Mouse (Mus musculus) Patski (cell line): ENCODE data around the gene Cpsf4l. TPM values are rescaled to one million over a fixed set of nuclear protein-coding genes. Genes with fewer than 3 reads are reported as not detected.

Experiments used
- ATAC-seq: fragments of 100-300 bp; one replicate; pipeline ENCODE4 v1.8.0; 2021
- CTCF ChIA-PET: fragments of 350-600 bp; sonication (Branson Sonifier 250); formaldehyde crosslinking; loops from one replicate; lab custom pipeline; 2022; ENCODE audit warnings: inconsistent platforms; lab: Charles Lee
- POLR2A ChIA-PET: fragments of 350-600 bp; sonication (Branson Sonifier 250); formaldehyde crosslinking; loops from one replicate; lab custom pipeline; 2022; ENCODE audit warnings: antibody characterized with exemption, inconsistent platforms; lab: Charles Lee
- DNase-seq: peaks from one replicate; pipeline ENCODE4 v3.0.0-alpha.2; 2011; ENCODE audit warnings: low read depth, low spot score
- H3K27me3 ChIP-seq: fragments of 371-371 bp; one replicate; pipeline ENCODE4 v1.5.1; 2021
- CTCF ChIP-seq: fragments of 100-300 bp; IDR thresholded peaks from one replicate; pipeline ENCODE4 v1.5.1; 2021
- in situ Hi-C: fragments of 300-500 bp; cut with MboI; formaldehyde crosslinking; loops from 3 replicates; pipeline ENCODE4 v1.11.1; 2018; ENCODE audit warnings: low pct_unique_long_range_greater_than_20kb, mixed read lengths
- polyA plus RNA-seq: library from polyadenylated mRNA; unstranded; gene quantifications from one replicate; pipeline ENCODE4 v1.2.3, GENCODE M21; 2021

The Cpsf4l gene
- 0.27 TPM for polyA plus RNA-seq

- ATAC-seq (peak; percentile 72), DNase-seq (no peak)
- H3K27me3 ChIP-seq: no peaks in the 10 kb centered on the region
- ChIA-PET CTCF (interaction anchor here (1.1 to 1.7 kb wide), 4 partner anchors 10 to 101 kb away, joined by 3 to 12 read pairs (median 4); no protein-coding TSS in a partner anchor), POLR2A (interaction anchor here (1.0 to 2.1 kb wide), 2 partner anchors 14 to 40 kb away, joined by 5 to 9 read pairs; no protein-coding TSS in a partner anchor)
- TF ChIP-seq CTCF: no peak
- in situ Hi-C loops: loop anchor here (25.0 kb wide), 1 partner anchor 953 kb away; the partner anchor contains the start of gene Rpl38
Measured at GRCm38 (mm10) chr11:113709731-113710256, at the start of gene Cpsf4l. Cpsf4l (minus strand) TSS chr11:113710017.

GRCm38 (mm10) chr11:113758851-113759250 is 49.0 kb upstream of the Cpsf4l start:
- TF ChIP-seq CTCF: no peak
- in situ Hi-C loops: no loop called here
- no peak for ATAC-seq
- ChIA-PET POLR2A (no interaction called here), CTCF (no interaction called here)
- no peak for DNase-seq
- no peaks in the 10 kb centered on the region for H3K27me3 ChIP-seq

GRCm38 (mm10) chr11:113756578-113756977 is 46.8 kb upstream of the Cpsf4l start:
- ATAC-seq (no peak), DNase-seq (no peak)
- no peaks in the 10 kb centered on the region for H3K27me3 ChIP-seq
- CTCF ChIA-PET: no interaction called here
- TF ChIP-seq CTCF: no peak
- POLR2A ChIA-PET: no interaction called here
- in situ Hi-C loops: no loop called here

GRCm38 (mm10) chr11:113755878-113756277 is 46.1 kb upstream of the Cpsf4l start:
- CTCF ChIA-PET: no interaction called here
- in situ Hi-C loops: no loop called here
- ATAC-seq: no peak

GRCm38 (mm10) chr11:113754845-113755244 is 45.0 kb upstream of the Cpsf4l start:
- in situ Hi-C loops: no loop called here
- ATAC-seq (no peak), DNase-seq (no peak)
- ChIA-PET POLR2A (no interaction called here), CTCF (no interaction called here)
- no peak for TF ChIP-seq CTCF
- no peaks in the 10 kb centered on the region for H3K27me3 ChIP-seq

More at GRCm38 (mm10) chr11:113755878-113756277, 46.1 kb upstream of the Cpsf4l start:
- H3K27me3 ChIP-seq: no peaks in the 10 kb centered on the region
- POLR2A ChIA-PET: no interaction called here
- DNase-seq: no peak
- no peak for TF ChIP-seq CTCF

DNA sequence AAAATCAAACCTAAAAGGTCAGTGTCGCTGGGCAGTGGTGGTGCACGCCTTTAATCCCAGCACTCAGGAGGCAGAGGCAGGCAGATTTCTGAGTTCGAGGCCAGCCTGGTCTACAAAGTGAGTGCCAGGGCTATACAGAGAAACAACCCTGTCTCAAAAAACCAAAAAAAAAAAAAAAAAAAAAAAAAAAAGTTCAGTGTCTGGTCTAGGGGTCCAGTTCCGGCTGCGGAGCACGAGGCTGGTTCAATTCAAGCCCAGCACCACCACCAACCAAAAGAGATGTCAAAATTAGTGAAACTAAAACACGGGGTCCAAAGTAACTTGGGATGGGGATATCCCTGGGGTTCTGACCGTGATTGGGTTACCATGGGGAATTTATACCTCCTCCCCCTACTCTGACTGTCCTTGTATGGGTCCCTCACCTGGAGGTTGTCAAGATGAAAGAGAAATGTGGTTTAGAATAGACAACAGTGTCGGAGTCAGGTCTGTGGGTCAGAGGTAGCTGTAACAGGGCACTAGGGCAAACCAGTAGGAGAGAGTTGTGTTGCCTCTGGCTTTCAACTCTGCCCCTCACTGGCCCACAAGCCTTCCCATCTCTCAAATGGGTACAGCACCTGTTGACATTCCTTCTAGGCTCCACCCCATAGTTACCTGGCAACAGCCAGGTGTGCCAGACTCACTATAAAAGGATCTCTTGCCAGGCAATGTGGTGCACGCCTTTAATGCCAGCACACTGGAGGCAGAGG is 43.0 kb upstream of the Cpsf4l start:
- CTCF ChIA-PET: no interaction called here
- no peaks in the 10 kb centered on the region for H3K27me3 ChIP-seq
- DNase-seq: no peak
- ATAC-seq: no peak
- in situ Hi-C loops: no loop called here
- POLR2A ChIA-PET: interaction anchor here (0.6 to 1.5 kb wide), 2 partner anchors 20 to 23 kb away, joined by 3 read pairs; no protein-coding TSS in a partner anchor
- TF ChIP-seq CTCF: no peak

- H3K27me3 ChIP-seq: no peaks in the 10 kb centered on the region
- TF ChIP-seq CTCF: no peak
- POLR2A ChIA-PET: interaction anchor here (1.5 kb wide), 1 partner anchor 23 kb away, joined by 3 read pairs; no protein-coding TSS in a partner anchor
- ATAC-seq (peak; percentile 0), DNase-seq (no peak)
- CTCF ChIA-PET: interaction anchor here (0.9 to 1.0 kb wide), 2 partner anchors 9 to 59 kb away, joined by 3 to 4 read pairs; no protein-coding TSS in a partner anchor
- in situ Hi-C loops: no loop called here
Measured at GRCm38 (mm10) chr11:113752158-113752661, 42.4 kb upstream of the Cpsf4l start.

DNA sequence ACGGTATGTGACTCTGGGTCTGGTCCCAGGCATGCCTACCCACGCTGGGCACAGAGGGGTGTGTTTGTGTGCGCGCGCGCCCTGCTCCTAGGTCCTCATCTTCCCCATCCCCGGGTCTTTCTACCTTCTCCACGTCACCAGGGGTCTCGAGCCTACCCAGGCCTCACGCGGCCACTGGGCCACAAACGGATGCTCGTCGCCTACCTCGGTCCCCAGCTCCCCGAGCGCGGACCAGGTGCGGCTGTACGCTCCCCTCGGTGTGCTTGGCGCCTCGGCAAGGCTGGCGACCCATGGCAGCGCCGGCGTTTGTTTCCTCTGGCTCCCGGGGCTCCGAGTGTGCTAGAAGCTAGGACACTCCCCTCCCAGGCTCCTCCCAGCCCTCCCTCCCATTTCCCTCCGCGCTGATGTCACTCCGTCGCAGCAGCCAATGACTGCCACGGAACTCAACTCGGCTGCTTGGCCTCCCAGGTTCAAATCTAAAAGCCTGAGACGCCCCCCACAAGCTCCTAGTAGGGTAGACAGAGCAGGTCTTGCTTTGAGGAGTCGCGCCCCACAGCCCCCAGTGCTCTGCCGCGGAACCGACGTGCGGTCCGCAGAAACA is 41.8 kb upstream of the Cpsf4l start, which contains the start of gene Cdc42ep4:
Cdc42ep4 (minus strand) TSS at position 398 of the 601 bp plus-strand sequence.
- in situ Hi-C loops: no loop called here
- CTCF ChIA-PET: interaction anchor here (0.9 to 1.0 kb wide), 2 partner anchors 8 to 59 kb away, joined by 3 to 4 read pairs; no protein-coding TSS in a partner anchor
- POLR2A ChIA-PET: interaction anchor here (0.6 to 1.5 kb wide), 3 partner anchors 22 to 59 kb away, joined by 3 to 5 read pairs (median 3); no protein-coding TSS in a partner anchor
- H3K27me3 ChIP-seq: no peaks in the 10 kb centered on the region
- TF ChIP-seq CTCF: no peak
- ATAC-seq (peak; percentile 90), DNase-seq (no peak)

GRCm38 (mm10) chr11:113750571-113751483 is 41.0 kb upstream of the Cpsf4l start:
- in situ Hi-C loops: no loop called here
- DNase-seq (no peak), ATAC-seq (peak; percentile 48)
- CTCF ChIA-PET: interaction anchor here (0.7 to 3.1 kb wide), 5 partner anchors 17 to 60 kb away, joined by 3 to 14 read pairs (median 3); no protein-coding TSS in a partner anchor
- no peak for TF ChIP-seq CTCF
- no peaks in the 10 kb centered on the region for H3K27me3 ChIP-seq
- POLR2A ChIA-PET: interaction anchor here (0.6 to 2.3 kb wide), 6 partner anchors 20 to 60 kb away, joined by 3 to 9 read pairs (median 4); partner anchors contain the start of gene Cpsf4l
